Mouse (Mus musculus): ENCODE results near the gene Egln1.

Egln1 gene

GRCm38 (mm10) chr8:124947865-124948732, 1.0 kb downstream of the Egln1 start:
- peak; percentile 58 to 65 for DNase-seq (ENCODE audit: low spot score in 2 of 2)

- no peak for DNase-seq (ENCODE audit: low spot score in 2 of 2)
Measured at GRCm38 (mm10) chr8:124944406-124944805, 4.7 kb downstream of the Egln1 start.

- DNase-seq (ENCODE audit: low spot score in 2 of 2) = no peak
Measured at GRCm38 (mm10) chr8:124943801-124944200, 5.3 kb downstream of the Egln1 start.

GRCm38 (mm10) chr8:124937293-124937692, 11.8 kb downstream of the Egln1 start:
- no peak for DNase-seq (ENCODE audit: low spot score in 2 of 2)

GRCm38 (mm10) chr8:124936699-124937098, 12.4 kb downstream of the Egln1 start:
- no peak for DNase-seq (ENCODE audit: low spot score in 2 of 2)

GRCm38 (mm10) chr8:124935116-124935515, 14.0 kb downstream of the Egln1 start:
- DNase-seq (ENCODE audit: low spot score in 2 of 2) = no peak

GRCm38 (mm10) chr8:124932435-124932834, 16.7 kb downstream of the Egln1 start:
- no peak for DNase-seq (ENCODE audit: low spot score in 2 of 2)

- no peak for DNase-seq (ENCODE audit: low spot score in 2 of 2)
Measured at GRCm38 (mm10) chr8:124930649-124931048, 18.5 kb downstream of the Egln1 start.

GRCm38 (mm10) chr8:124930086-124930485, 19.0 kb downstream of the Egln1 start:
- DNase-seq (ENCODE audit: low spot score in 2 of 2) = peak in 1 of 2 experiments; percentile 47

GRCm38 (mm10) chr8:124929006-124929405, 20.1 kb downstream of the Egln1 start:
- DNase-seq (ENCODE audit: low spot score in 2 of 2) = no peak

GRCm38 (mm10) chr8:124926351-124926771, 22.8 kb downstream of the Egln1 start:
- peak; percentile 51 to 72 for DNase-seq (ENCODE audit: low spot score in 2 of 2)

GRCm38 (mm10) chr8:124925544-124926266, 23.4 kb downstream of the Egln1 start:
- DNase-seq (ENCODE audit: low spot score in 2 of 2) = no peak

- DNase-seq (ENCODE audit: low spot score in 2 of 2) = no peak
Measured at GRCm38 (mm10) chr8:124923971-124924652, 25.0 kb downstream of the Egln1 start.

GRCm38 (mm10) chr8:124922490-124923089, 26.5 kb downstream of the Egln1 start:
- DNase-seq (ENCODE audit: low spot score in 2 of 2) = no peak

GRCm38 (mm10) chr8:124921369-124922279, 27.5 kb downstream of the Egln1 start:
- no peak for DNase-seq (ENCODE audit: low spot score in 2 of 2)

GRCm38 (mm10) chr8:124917741-124918484, 31.2 kb downstream of the Egln1 start:
- no peak for DNase-seq (ENCODE audit: low spot score in 2 of 2)

- DNase-seq (ENCODE audit: low spot score in 2 of 2) = no peak
Measured at GRCm38 (mm10) chr8:124914061-124914460, 35.1 kb downstream of the Egln1 start.

- DNase-seq (ENCODE audit: low spot score in 2 of 2) = no peak
Measured at GRCm38 (mm10) chr8:124911938-124912872, 36.9 kb downstream of the Egln1 start.

- DNase-seq (ENCODE audit: low spot score in 2 of 2) = no peak
Measured at GRCm38 (mm10) chr8:124910349-124910748, 38.8 kb downstream of the Egln1 start.

Data from right cerebral cortex, postnatal 10 days (tissue).